Mouse (Mus musculus): Measurements from ENCODE around the gene Gm5591.
"Not testable (repeated sequence)": the region's sequence is repeated elsewhere in the genome, so short reads cannot be mapped to it uniquely, and the experiment has no call there.

Gm5591 gene

GRCm38 (mm10) chr7:38528093-38528492 lies at the start of gene Gm5591:
Gene Gm5591, minus strand, starts transcription at chr7:38528193.
- not testable (repeated sequence) for DNase-seq (ENCODE audit: low spot score)

- not testable (repeated sequence) for DNase-seq (ENCODE audit: low spot score)
Measured at GRCm38 (mm10) chr7:38488468-38488867, 39.5 kb downstream of the Gm5591 start.

Measured in T-cell, adult 2 months (primary cell).